Mouse (Mus musculus) ES-E14 (cell line): ENCODE data around the gene Panx2.

Experiments
- CHD2 ChIP-seq: IDR thresholded peaks from 2 replicates; pipeline ENCODE4 v1.6.1; 2014; ENCODE audit warnings: mild to moderate bottlenecking, low read depth, low read length, inconsistent platforms
- HCFC1 ChIP-seq: IDR thresholded peaks from 2 replicates; pipeline ENCODE4 v1.6.1; 2012; ENCODE audit warnings: low read length, inconsistent platforms, borderline replicate concordance; ENCODE audit not compliant: insufficient read depth
- MAFK ChIP-seq: IDR thresholded peaks from 2 replicates; pipeline ENCODE4 v1.6.1; 2014; ENCODE audit warnings: mild to moderate bottlenecking, low read depth, low read length, inconsistent platforms; ENCODE audit not compliant: insufficient read depth
- ZC3H11A ChIP-seq: IDR thresholded peaks from 2 replicates; pipeline ENCODE4 v1.6.1; 2012; ENCODE audit warnings: low read depth, mild to moderate bottlenecking, inconsistent platforms, low read length, borderline replicate concordance
- ZNF384 ChIP-seq: IDR thresholded peaks from 2 replicates; pipeline ENCODE4 v1.6.1; 2012; ENCODE audit warnings: low read depth, low read length, inconsistent platforms

GRCm38 (mm10) chr15:89118007-89118406 is 58.5 kb downstream of the Panx2 start:
- no peak for TF ChIP-seq ZNF384
- no peak for TF ChIP-seq ZC3H11A
- no peak for TF ChIP-seq CHD2
- no peak for TF ChIP-seq HCFC1
- no peak for TF ChIP-seq MAFK
